Mouse (Mus musculus) C2C12 (cell line): ENCODE results near the gene Trak1.

Experiments
- CTCF ChIP-seq: IDR thresholded peaks from one replicate; pipeline ENCODE4 v1.5.1; 2011; ENCODE audit not compliant: control insufficient read depth, insufficient read depth, insufficient read length
- USF1 ChIP-seq: IDR thresholded peaks from one replicate; pipeline ENCODE4 v1.6.1; 2011; ENCODE audit warnings: low read depth, mild to moderate bottlenecking, control low read depth, moderate library complexity

GRCm38 (mm10) chr9:121479453-121479852 is 182.2 kb downstream of the Trak1 start:
- TF ChIP-seq CTCF (peak; percentile 87), USF1 (no peak)
